8 mouse cellular contexts compared by ENCODE assay signal in the genomic region with DNA sequence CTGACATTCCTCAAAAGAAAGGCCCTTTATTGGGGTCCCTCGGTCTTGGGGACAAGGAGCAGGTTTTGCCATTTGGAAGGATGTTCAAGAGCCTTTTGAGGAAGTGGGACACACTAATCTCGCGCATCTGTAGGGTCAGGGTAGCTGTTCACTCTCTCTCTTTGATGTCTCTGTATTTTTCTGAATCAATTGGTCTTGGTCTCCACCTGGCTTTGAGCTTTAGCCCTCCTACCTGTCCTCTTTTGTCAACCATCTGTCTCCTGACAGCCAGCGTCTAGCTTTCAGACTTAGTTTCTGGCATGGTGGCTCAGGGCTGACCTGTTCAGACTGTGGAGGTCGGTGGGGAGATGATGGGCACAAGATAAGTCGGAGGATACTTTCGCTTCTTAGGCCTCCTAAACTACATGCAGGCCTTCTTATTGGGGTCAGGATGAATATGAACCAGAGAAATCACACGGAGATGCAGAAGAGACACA. TPM values are rescaled to one million over a fixed set of nuclear protein-coding genes. Genes with fewer than 3 reads are reported as not detected.
DNase-seq lines count a peak whose midpoint lies in the region; ATAC-seq and TF ChIP-seq lines count a peak whose summit lies in the region.

No protein-coding gene starts in this region.

- H3K4me3 ChIP-seq in testis, adult 2 months (ENCODE audit: control insufficient read depth, low read depth, low read length), result peak overlapping the region; percentile 86
- H3K4me3 ChIP-seq in liver, embryonic 11.5 days (ENCODE audit: low read depth, low read length), result peak overlapping the region; percentile 72

- TF ChIP-seq CTCF in testis, adult 2 months (IDR thresholded peaks at IDR 0.05; ENCODE audit: control insufficient read depth, insufficient read depth, insufficient replicate concordance, low read depth, low read length), result no peak

- WGBS in liver, embryonic 11.5 days, result 14% methylated on average over 8 of the region's 8 CpGs

- no peaks in the 10 kb centered on the region for H3K36me3 ChIP-seq in testis, adult 2 months (ENCODE audit: control insufficient read depth, insufficient read depth, low read length)
- H3K36me3 ChIP-seq in liver, embryonic 11.5 days (ENCODE audit: control insufficient read depth, insufficient read depth, low read length), result no peaks in the 10 kb centered on the region

- peak; percentile 5; the same call in 1 of the 2 replicates for ATAC-seq in liver, embryonic 11.5 days (replicated peaks; ENCODE audit: low FRiP score)

- peak; percentile 24 to 25 for DNase-seq in cerebellum, adult 18-20 months
- no peak for DNase-seq in cerebellum, postnatal 4 days (ENCODE audit: low spot score in 2 of 2)
- DNase-seq in testis, postnatal 14 days (ENCODE audit: low spot score), result no peak
- no peak for DNase-seq in liver, embryonic 11.5 days (ENCODE audit: low spot score)
- DNase-seq in retina, embryonic 14.5 days (ENCODE audit: low spot score), result no peak
- DNase-seq in right cerebral cortex, adult 2 months (ENCODE audit: low spot score in 2 of 2), result no peak
- no peak for DNase-seq in thymus, postnatal 10 days (ENCODE audit: low spot score in 2 of 2)

- no peaks in the 10 kb centered on the region for H3K9me3 ChIP-seq in liver, embryonic 11.5 days (ENCODE audit: control insufficient read depth, low read length)

- no peaks in the 10 kb centered on the region; the same call in 1 of the 2 replicates for H3K27me3 ChIP-seq in testis, adult 2 months (ENCODE audit: control insufficient read depth, insufficient read depth, low read length)
- H3K27me3 ChIP-seq in liver, embryonic 11.5 days (replicated peaks; ENCODE audit: control insufficient read depth, insufficient read depth, low read length), result peaks cover 37% of the 10 kb centered on the region

- TF ChIP-seq POLR2A in testis, adult 2 months (IDR thresholded peaks at IDR 0.05; ENCODE audit: control insufficient read depth, low read depth, low read length), result no peak

- H3K4me2 ChIP-seq in liver, embryonic 11.5 days, result peak overlapping the region; percentile 99

- H3K9ac ChIP-seq in liver, embryonic 11.5 days (ENCODE audit: low read depth, low read length), result peak overlapping the region; percentile 46

- peaks cover 15% of the 10 kb centered on the region for H3K4me1 ChIP-seq in testis, adult 2 months (ENCODE audit: control insufficient read depth, insufficient read depth, low read length)
- H3K4me1 ChIP-seq in liver, embryonic 11.5 days (replicated peaks; ENCODE audit: control insufficient read depth, insufficient read depth, low read length), result peaks cover 13% of the 10 kb centered on the region

- peak overlapping the region; percentile 27 for H3K27ac ChIP-seq in testis, adult 2 months (ENCODE audit: control insufficient read depth, insufficient read depth, low read depth, low read length)
- no peak overlapping the region for H3K27ac ChIP-seq in liver, embryonic 11.5 days (ENCODE audit: low read depth, low read length)

RNA-seq across cellular contexts. Expression of a gene that starts 0.7 kb away (rescaled TPM):
- 31.3 and 38.5 TPM in 2 replicates for polyA plus RNA-seq in testis, adult 2 months (2012; rRNA removed)
- 2.5 and 2.8 TPM in 2 replicates for polyA plus RNA-seq in liver, embryonic 11.5 days (2014; fragmentation: Nextera tagmentation; extraction: Ambion mirVana)

RNA-seq across cellular contexts. Expression of a gene that starts 17.4 kb away (rescaled TPM):
- polyA plus RNA-seq in testis, adult 2 months (2012; rRNA removed), result 0.81 and 0.82 TPM in 2 replicates
- polyA plus RNA-seq in liver, embryonic 11.5 days (2014; fragmentation: Nextera tagmentation; extraction: Ambion mirVana), result 4.8 and 5.4 TPM in 2 replicates

RNA-seq across cellular contexts. Expression of a gene that starts 25.7 kb away (rescaled TPM):
- 7.5 and 7.9 TPM in 2 replicates for polyA plus RNA-seq in testis, adult 2 months (2012; rRNA removed)
- 8.9 and 9.1 TPM in 2 replicates for polyA plus RNA-seq in liver, embryonic 11.5 days (2014; fragmentation: Nextera tagmentation; extraction: Ambion mirVana)

RNA-seq across cellular contexts. Expression of a gene that starts 25.7 kb away (rescaled TPM):
- polyA plus RNA-seq in testis, adult 2 months (2012; rRNA removed), result 41.4 and 43.3 TPM in 2 replicates
- 53.1 and 58.5 TPM in 2 replicates for polyA plus RNA-seq in liver, embryonic 11.5 days (2014; fragmentation: Nextera tagmentation; extraction: Ambion mirVana)

RNA-seq across cellular contexts. Expression of a gene that starts 35.3 kb away (rescaled TPM):
- polyA plus RNA-seq in testis, adult 2 months (2012; rRNA removed), result 8.6 and 10.4 TPM in 2 replicates
- polyA plus RNA-seq in liver, embryonic 11.5 days (2014; fragmentation: Nextera tagmentation; extraction: Ambion mirVana), result 1.1 TPM in 2 replicates

Comparison
In these comparisons a context has a peak if more than half of its experiments do, and no peak if none do; other contexts are left out.
1. DNase-seq: peak in cerebellum, adult 18-20 months (2 of 2); none in cerebellum, postnatal 4 days (0 of 2), testis, postnatal 14 days (single experiment), liver, embryonic 11.5 days (single experiment), retina, embryonic 14.5 days (single experiment), right cerebral cortex, adult 2 months (0 of 2) and thymus, postnatal 10 days (0 of 2).